Mouse (Mus musculus) testis, adult 2 months (tissue): Measurements from ENCODE around the gene Bahcc1.

Source experiments
- CTCF ChIP-seq: fragments of 200-500 bp; IDR thresholded peaks from 2 replicates; pipeline ENCODE4 v1.5.1; 2012; ENCODE audit warnings: low read depth, mild to moderate bottlenecking, inconsistent platforms, low read length, moderate library complexity; ENCODE audit not compliant: control insufficient read depth, insufficient read depth, insufficient replicate concordance
- POLR2A ChIP-seq: fragments of 200-500 bp; IDR thresholded peaks from 2 replicates; pipeline ENCODE4 v1.6.1; 2012; ENCODE audit warnings: low read depth, mild to moderate bottlenecking, inconsistent platforms, low read length, moderate library complexity; ENCODE audit not compliant: control insufficient read depth

DNA sequence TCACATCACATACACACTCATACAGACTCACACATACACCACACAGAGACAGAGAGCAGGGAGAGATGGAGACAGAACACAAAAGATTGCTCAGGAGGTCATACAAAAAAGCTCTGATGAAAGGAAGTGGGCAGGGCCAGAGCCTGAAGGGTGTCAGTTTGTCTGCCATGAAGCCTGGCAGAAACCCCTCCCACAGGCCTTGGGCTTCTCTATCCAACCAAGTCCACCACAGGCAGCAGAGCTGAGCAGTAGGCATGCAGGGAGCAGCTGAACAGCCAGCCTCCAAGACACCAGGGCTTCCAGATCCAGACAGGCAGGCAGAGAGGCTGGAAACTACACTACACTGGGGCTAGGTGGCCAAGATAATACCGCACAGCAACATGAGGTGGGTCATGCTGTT lies 61.0 kb downstream of the Bahcc1 start:
- TF ChIP-seq CTCF (no peak), POLR2A (no peak)
